Mouse (Mus musculus) olfactory bulb, adult 2 months (tissue): ENCODE measurements at regions not wholly inside any gene's neighbourhood (a gene's known extent, or its start where the extent isn't known, plus 50 kb on each side); places are given as distances from the start of the nearest gene placed in this dataset.

Experiments
- CTCF ChIP-seq: fragments of 200-500 bp; IDR thresholded peaks from 2 replicates; pipeline ENCODE4 v1.5.1; 2012; ENCODE audit warnings: low read depth, mild to moderate bottlenecking, low read length, moderate library complexity; ENCODE audit not compliant: insufficient read depth
- POLR2A ChIP-seq: fragments of 200-500 bp; IDR thresholded peaks from 2 replicates; pipeline ENCODE4 v1.6.1; 2012; ENCODE audit warnings: mild to moderate bottlenecking, low read depth, low read length, moderate library complexity; ENCODE audit not compliant: insufficient read depth

DNA sequence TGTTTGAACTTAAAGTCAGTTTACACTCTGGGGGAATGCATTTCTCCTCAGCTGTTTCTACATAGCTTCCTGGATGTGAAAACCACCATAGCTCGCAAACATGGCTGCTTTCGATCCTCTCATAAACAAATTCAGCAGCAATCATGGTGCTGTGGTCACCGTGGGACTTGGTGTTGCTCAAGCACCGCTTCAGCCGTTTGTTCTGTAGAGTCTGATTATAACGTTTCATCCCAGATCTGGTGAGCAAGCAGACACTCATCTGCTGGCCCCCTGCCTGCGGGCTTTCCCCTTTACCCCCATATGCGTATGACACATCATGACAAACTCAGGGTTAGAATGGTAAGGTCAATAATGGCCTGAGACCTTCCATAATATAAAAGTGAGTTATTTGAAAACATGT, 170.3 kb upstream of the Dapk1 start:
- TF ChIP-seq CTCF (no peak), POLR2A (no peak)
